Mouse (Mus musculus): ENCODE results near the gene Zfp574. TPM values are rescaled to one million over a fixed set of nuclear protein-coding genes. Genes with fewer than 3 reads are reported as not detected.

The Zfp574 gene
- total RNA-seq, 2 experiments from 2014 or later = 6.9 to 18.6 TPM

Other genes with a start within 250 kb of the Zfp574 start
- gene Gm9844, start 210.4 kb upstream of the Zfp574 start, total RNA-seq (2014; fragmentation: Nextera tagmentation) = 0.96 and 1.0 TPM in 2 replicates
- gene Gm9844, start 210.4 kb upstream of the Zfp574 start, total RNA-seq (2017) = 5.2 and 13.0 TPM in 2 replicates
- gene Lypd4, start 202.6 kb upstream of the Zfp574 start, total RNA-seq (2014; fragmentation: Nextera tagmentation) = not detected in 2 replicates
- gene Lypd4, start 202.6 kb upstream of the Zfp574 start, total RNA-seq (2017) = not detected in 2 replicates
- not detected in 2 replicates for gene Dmrtc2, start 202.5 kb upstream of the Zfp574 start, total RNA-seq (2014; fragmentation: Nextera tagmentation)
- gene Dmrtc2, start 202.5 kb upstream of the Zfp574 start, total RNA-seq (2017) = not detected in 2 replicates
- gene Rps19, start 188.2 kb upstream of the Zfp574 start, total RNA-seq (2014; fragmentation: Nextera tagmentation) = 4,961 and 5,532 TPM in 2 replicates
- 979 and 1,008 TPM in 2 replicates for gene Rps19, start 188.2 kb upstream of the Zfp574 start, total RNA-seq (2017)
- 1.5 and 29.5 TPM in 2 replicates for gene Cd79a, start 175.2 kb upstream of the Zfp574 start, total RNA-seq (2014; fragmentation: Nextera tagmentation)
- gene Cd79a, start 175.2 kb upstream of the Zfp574 start, total RNA-seq (2017) = 4.4 TPM in 1 of 2 replicates, not detected in the other
- 104 and 120 TPM in 2 replicates for gene Arhgef1, start 169.7 kb upstream of the Zfp574 start, total RNA-seq (2014; fragmentation: Nextera tagmentation)
- gene Arhgef1, start 169.7 kb upstream of the Zfp574 start, total RNA-seq (2017) = 21.9 and 32.8 TPM in 2 replicates
- gene Gm4881, start 128.1 kb upstream of the Zfp574 start, total RNA-seq (2014; fragmentation: Nextera tagmentation) = not detected in 2 replicates
- gene Gm4881, start 128.1 kb upstream of the Zfp574 start, total RNA-seq (2017) = not detected in 2 replicates
- 128 and 146 TPM in 2 replicates for gene Rabac1, start 99.8 kb upstream of the Zfp574 start, total RNA-seq (2014; fragmentation: Nextera tagmentation)
- 38.0 and 103 TPM in 2 replicates for gene Rabac1, start 99.8 kb upstream of the Zfp574 start, total RNA-seq (2017)
- gene Atp1a3, start 66.6 kb upstream of the Zfp574 start, total RNA-seq (2014; fragmentation: Nextera tagmentation) = not detected in 2 replicates
- 0.75 TPM in 1 of 2 replicates, not detected in the other for gene Atp1a3, start 66.6 kb upstream of the Zfp574 start, total RNA-seq (2017)
- 20.9 and 31.7 TPM in 2 replicates for gene Grik5, start 221 bp upstream of the Zfp574 start, total RNA-seq (2014; fragmentation: Nextera tagmentation)
- 0.23 and 6.4 TPM in 2 replicates for gene Grik5, start 221 bp upstream of the Zfp574 start, total RNA-seq (2017)
- 0.40 and 0.57 TPM in 2 replicates for gene Pou2f2, start 107.2 kb downstream of the Zfp574 start, total RNA-seq (2014; fragmentation: Nextera tagmentation)
- gene Pou2f2, start 107.2 kb downstream of the Zfp574 start, total RNA-seq (2017) = 0.91 TPM in 1 of 2 replicates, not detected in the other
- gene Dedd2, start 148.0 kb downstream of the Zfp574 start, total RNA-seq (2014; fragmentation: Nextera tagmentation) = 16.0 and 24.9 TPM in 2 replicates
- 13.5 and 15.2 TPM in 2 replicates for gene Dedd2, start 148.0 kb downstream of the Zfp574 start, total RNA-seq (2017)
- 18.8 and 20.3 TPM in 2 replicates for gene Zfp526, start 148.9 kb downstream of the Zfp574 start, total RNA-seq (2014; fragmentation: Nextera tagmentation)
- 10.1 and 12.5 TPM in 2 replicates for gene Zfp526, start 148.9 kb downstream of the Zfp574 start, total RNA-seq (2017)
- gene Gsk3a, start 165.3 kb downstream of the Zfp574 start, total RNA-seq (2014; fragmentation: Nextera tagmentation) = 97.9 and 123 TPM in 2 replicates
- 49.1 and 74.7 TPM in 2 replicates for gene Gsk3a, start 165.3 kb downstream of the Zfp574 start, total RNA-seq (2017)
- 8.7 and 18.9 TPM in 2 replicates for gene Erf, start 178.2 kb downstream of the Zfp574 start, total RNA-seq (2014; fragmentation: Nextera tagmentation)
- gene Erf, start 178.2 kb downstream of the Zfp574 start, total RNA-seq (2017) = 6.2 and 8.6 TPM in 2 replicates
- gene Cic, start 195.1 kb downstream of the Zfp574 start, total RNA-seq (2014; fragmentation: Nextera tagmentation) = 125 and 134 TPM in 2 replicates
- 20.5 and 40.0 TPM in 2 replicates for gene Cic, start 195.1 kb downstream of the Zfp574 start, total RNA-seq (2017)
- gene Pafah1b3, start 225.4 kb downstream of the Zfp574 start, total RNA-seq (2014; fragmentation: Nextera tagmentation) = 22.0 and 23.2 TPM in 2 replicates
- gene Pafah1b3, start 225.4 kb downstream of the Zfp574 start, total RNA-seq (2017) = 12.8 and 26.3 TPM in 2 replicates
- not detected in 2 replicates for gene Prr19, start 228.8 kb downstream of the Zfp574 start, total RNA-seq (2014; fragmentation: Nextera tagmentation)
- gene Prr19, start 228.8 kb downstream of the Zfp574 start, total RNA-seq (2017) = not detected in 2 replicates
- not detected in 2 replicates for gene Tmem145, start 233.5 kb downstream of the Zfp574 start, total RNA-seq (2014; fragmentation: Nextera tagmentation)
- gene Tmem145, start 233.5 kb downstream of the Zfp574 start, total RNA-seq (2017) = not detected in 2 replicates
- 2.5 and 2.6 TPM in 2 replicates for gene Megf8, start 244.6 kb downstream of the Zfp574 start, total RNA-seq (2014; fragmentation: Nextera tagmentation)
- 2.4 and 2.7 TPM in 2 replicates for gene Megf8, start 244.6 kb downstream of the Zfp574 start, total RNA-seq (2017)